Mouse (Mus musculus) heart, adult 2 months (tissue): ENCODE measurements around the gene Hvcn1. TPM values are rescaled to one million over a fixed set of nuclear protein-coding genes. Genes with fewer than 3 reads are reported as not detected.
"Not testable (repeated sequence)": the region's sequence is repeated elsewhere in the genome, so short reads cannot be mapped to it uniquely, and the experiment has no call there.

Source experiments
- DNase-seq, 2 experiments: peaks; one replicate each; pipeline ENCODE4 v3.0.0; 2021
- H3K27ac ChIP-seq: fragments of 200-600 bp; 2 replicates; pipeline ENCODE4 v1.8.1; 2022
- H3K27me3 ChIP-seq: fragments of 200-500 bp; 2 replicates; pipeline ENCODE4 v1.6.1; 2012; ENCODE audit warnings: mild to moderate bottlenecking, low read length, inconsistent platforms, mixed read lengths; ENCODE audit not compliant: control insufficient read depth, insufficient read depth
- H3K36me3 ChIP-seq: fragments of 200-500 bp; 2 replicates; pipeline ENCODE4 v1.6.1; 2012; ENCODE audit warnings: low read length, inconsistent platforms; ENCODE audit not compliant: control insufficient read depth, insufficient read depth
- H3K4me1 ChIP-seq: fragments of 200-500 bp; 2 replicates; pipeline ENCODE4 v1.6.1; 2011; ENCODE audit warnings: low read length; ENCODE audit not compliant: control insufficient read depth, insufficient read depth
- H3K4me3 ChIP-seq: fragments of 200-600 bp; 2 replicates; pipeline ENCODE4 v1.8.1; 2022
- H3K79me2 ChIP-seq: fragments of 200-500 bp; replicated peaks from 2 replicates; pipeline ENCODE4 v1.6.1; 2012; ENCODE audit warnings: mild to moderate bottlenecking, inconsistent platforms, low read length, moderate library complexity, mixed read lengths; ENCODE audit not compliant: control insufficient read depth, insufficient read depth
- H3K9ac ChIP-seq: fragments of 200-500 bp; 2 replicates; pipeline ENCODE4 v1.6.1; 2012; ENCODE audit warnings: low read depth, mild to moderate bottlenecking, control low read depth, inconsistent platforms, low read length, mixed read lengths
- CTCF ChIP-seq: fragments of 200-600 bp; IDR thresholded peaks from 2 replicates; pipeline ENCODE4 v1.8.1; 2022; ENCODE audit warnings: antibody characterized with exemption, mild to moderate bottlenecking, moderate library complexity
- EP300 ChIP-seq: fragments of 200-500 bp; IDR thresholded peaks from 2 replicates; pipeline ENCODE4 v1.6.1; 2011; ENCODE audit warnings: low read depth, low read length, control low read depth; ENCODE audit not compliant: insufficient read depth
- POLR2A ChIP-seq: fragments of 200-500 bp; IDR thresholded peaks from 2 replicates; pipeline ENCODE4 v1.6.1; 2011; ENCODE audit warnings: mild to moderate bottlenecking, low read depth, low read length, control low read depth; ENCODE audit not compliant: insufficient read depth
- WGBS: fragments of 180-500 bp; shearing (Covaris S2); methylation state at CpG from one replicate; pipeline ENCODE4 v1.1.7; 2018; 5-methylcytosine and 5-hydroxymethylcytosine counted together
- intact Hi-C: fragments of 180-260 bp; cut with DNase I; formaldehyde crosslinking; loops from one replicate; pipeline ENCODE4 v1.15.1; 2025
- polyA plus RNA-seq: library from polyadenylated mRNA; depleted of rRNA; stranded (reverse); fragments of >200 nt; gene quantifications from 2 replicates; pipeline ENCODE4 v1.2.3, GENCODE M21; 2012
- total RNA-seq, 2 experiments: library from RNA; stranded (reverse); gene quantifications; 2 replicates each; pipeline ENCODE4 v1.2.3; 2021

The Hvcn1 gene
- total and polyA plus RNA-seq, 3 experiments, result 0.81 to 2.9 (median 1.5) TPM

DNA sequence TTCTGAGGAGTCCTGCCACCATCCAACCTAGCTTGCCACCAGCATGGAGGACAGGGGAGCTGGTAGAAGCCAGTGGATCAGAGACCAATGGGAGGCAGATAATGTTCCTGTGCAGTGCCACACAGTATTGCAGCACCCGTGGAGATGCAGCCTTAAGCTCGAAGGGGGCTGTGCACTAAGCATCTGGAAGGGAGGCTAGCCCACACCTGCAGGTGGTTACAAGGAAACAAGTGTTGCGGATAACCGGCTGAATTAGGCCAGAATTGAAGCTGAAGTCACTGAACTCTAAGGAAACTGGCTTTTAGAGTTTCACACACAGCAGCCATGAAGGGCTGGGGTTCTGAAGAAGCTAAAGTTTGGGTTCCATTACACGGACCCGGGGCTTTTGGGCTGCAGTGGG lies 2.3 kb downstream of the Hvcn1 start:
- Histone ChIP-seq H3K9ac (no peak overlapping the region), H3K27ac (no peak overlapping the region), H3K4me1 (no peaks in the 10 kb centered on the region; the same call in 1 of the 2 replicates), H3K27me3 (no peaks in the 10 kb centered on the region), H3K79me2 (no peaks in the 10 kb centered on the region), H3K36me3 (no peaks in the 10 kb centered on the region), H3K4me3 (no peak overlapping the region)
- DNase-seq, result no peak
- 77% methylated on average over 6 of the region's 6 CpGs for WGBS
- intact Hi-C loops, result no loop called here
- TF ChIP-seq CTCF (no peak), EP300 (no peak), POLR2A (no peak)

- Histone ChIP-seq H3K4me3 (peak overlapping the region; percentile 29), H3K36me3 (no peaks in the 10 kb centered on the region), H3K9ac (peak overlapping the region; percentile 52), H3K4me1 (no peaks in the 10 kb centered on the region; the same call in 1 of the 2 replicates), H3K27me3 (no peaks in the 10 kb centered on the region), H3K79me2 (no peaks in the 10 kb centered on the region), H3K27ac (peak overlapping the region; percentile 16; the same call in 1 of the 2 replicates)
- 11% methylated on average over 19 of the region's 21 CpGs for WGBS
- TF ChIP-seq EP300 (no peak), CTCF (no peak), POLR2A (no peak)
- DNase-seq, result peak; percentile 68 to 74
- intact Hi-C loops, result no loop called here
These were observed 3.2 kb downstream of the Hvcn1 start for GRCm38 (mm10) chr5:122209591-122210368.

DNA sequence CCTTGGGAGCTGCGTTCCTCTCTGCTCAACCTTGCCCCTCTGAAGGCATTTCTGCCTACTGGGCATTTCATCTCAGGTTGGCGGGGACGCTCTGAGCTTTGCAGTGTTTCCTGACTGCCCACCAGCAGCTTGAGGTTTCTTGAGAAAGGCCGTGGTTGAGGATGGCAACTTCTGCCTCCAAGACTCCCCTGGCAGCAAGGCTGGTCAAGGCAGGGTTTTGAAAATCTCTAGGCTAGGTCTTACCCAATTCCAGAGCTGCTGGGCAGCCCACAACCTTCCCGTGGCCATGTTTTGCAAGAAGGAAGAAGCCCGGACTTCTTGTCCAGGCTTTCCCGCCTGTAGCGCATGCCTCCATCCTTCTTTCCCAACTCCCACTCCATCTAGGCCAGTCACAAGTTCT lies 4.3 kb downstream of the Hvcn1 start:
- Histone ChIP-seq H3K4me3 (no peak overlapping the region), H3K36me3 (no peaks in the 10 kb centered on the region), H3K79me2 (no peaks in the 10 kb centered on the region), H3K9ac (no peak overlapping the region), H3K27ac (no peak overlapping the region), H3K4me1 (no peaks in the 10 kb centered on the region; the same call in 1 of the 2 replicates), H3K27me3 (no peaks in the 10 kb centered on the region)
- intact Hi-C loops, result no loop called here
- no peak for DNase-seq
- no peak for TF ChIP-seq POLR2A
- TF ChIP-seq EP300, result no peak
- no peak for TF ChIP-seq CTCF
- 85% methylated on average over 8 of the region's 8 CpGs for WGBS

- Histone ChIP-seq H3K27ac (no peak overlapping the region), H3K27me3 (no peaks in the 10 kb centered on the region), H3K36me3 (no peaks in the 10 kb centered on the region), H3K4me3 (no peak overlapping the region), H3K79me2 (no peaks in the 10 kb centered on the region), H3K9ac (no peak overlapping the region), H3K4me1 (no peaks in the 10 kb centered on the region; the same call in 1 of the 2 replicates)
- DNase-seq, result no peak
- WGBS, result 80% methylated on average over 8 of the region's 8 CpGs
- intact Hi-C loops, result no loop called here
- TF ChIP-seq POLR2A (no peak), CTCF (no peak)
These were observed 5.5 kb downstream of the Hvcn1 start for GRCm38 (mm10) chr5:122212125-122212524.

- H3K4me1 ChIP-seq, H3K79me2 ChIP-seq, H3K27me3 ChIP-seq, intact Hi-C loops, H3K36me3 ChIP-seq, H3K27ac ChIP-seq, H3K4me3 ChIP-seq, DNase-seq, H3K9ac ChIP-seq: not testable (repeated sequence)
- peak; percentile 22 for TF ChIP-seq CTCF
- WGBS, result 100% methylated on average over 1 of the region's 1 CpGs
These were observed 6.2 kb downstream of the Hvcn1 start for GRCm38 (mm10) chr5:122212820-122213219.

GRCm38 (mm10) chr5:122213861-122214260 lies 7.3 kb downstream of the Hvcn1 start:
- intact Hi-C loops, result no loop called here
- Histone ChIP-seq H3K27me3 (no peaks in the 10 kb centered on the region), H3K79me2 (no peaks in the 10 kb centered on the region), H3K4me1 (no peaks in the 10 kb centered on the region; the same call in 1 of the 2 replicates), H3K4me3 (no peak overlapping the region), H3K36me3 (no peaks in the 10 kb centered on the region), H3K27ac (no peak overlapping the region), H3K9ac (no peak overlapping the region)
- 88% methylated on average over 6 of the region's 6 CpGs for WGBS
- no peak for DNase-seq
- TF ChIP-seq CTCF, result no peak
- TF ChIP-seq EP300, result no peak
- no peak for TF ChIP-seq POLR2A
